Mouse (Mus musculus) brain, adult 2 months (tissue): ENCODE measurements at regions not wholly inside any gene's neighbourhood (a gene's known extent, or its start where the extent isn't known, plus 50 kb on each side); places are given as distances from the start of the nearest gene placed in this dataset.

Experiments
- DNase-seq: peaks from one replicate; pipeline ENCODE4 v3.0.0; 2011; ENCODE audit warnings: low read depth, low spot score

- peak; percentile 6 for DNase-seq
Observed at GRCm38 (mm10) chr1:57174289-57174890, 195.9 kb upstream of the Satb2 start.

- no peak for DNase-seq
Observed at GRCm38 (mm10) chr1:57188796-57189319, 188.6 kb upstream of the 1700066M21Rik start.

- DNase-seq, result no peak
Observed at GRCm38 (mm10) chr1:57201274-57201673, 176.1 kb upstream of the 1700066M21Rik start.

- no peak for DNase-seq
Observed at GRCm38 (mm10) chr1:57204331-57204730, 173.1 kb upstream of the 1700066M21Rik start.

GRCm38 (mm10) chr1:57205198-57205987, 172.0 kb upstream of the 1700066M21Rik start:
- peak; percentile 83 for DNase-seq

- DNase-seq, result no peak
Observed at GRCm38 (mm10) chr1:57206496-57206895, 170.9 kb upstream of the 1700066M21Rik start.

- no peak for DNase-seq
Observed at GRCm38 (mm10) chr1:57206944-57207343, 170.5 kb upstream of the 1700066M21Rik start.

GRCm38 (mm10) chr1:57208415-57208814, 169.0 kb upstream of the 1700066M21Rik start:
- no peak for DNase-seq

- no peak for DNase-seq
Observed at GRCm38 (mm10) chr1:57209281-57209680, 168.1 kb upstream of the 1700066M21Rik start.

- DNase-seq, result no peak
Observed at GRCm38 (mm10) chr1:57211046-57211445, 166.4 kb upstream of the 1700066M21Rik start.

- no peak for DNase-seq
Observed at GRCm38 (mm10) chr1:57213428-57213874, 164.0 kb upstream of the 1700066M21Rik start.

- DNase-seq, result peak; percentile 68
Observed at GRCm38 (mm10) chr1:57214266-57214665, 163.2 kb upstream of the 1700066M21Rik start.

GRCm38 (mm10) chr1:57217656-57218055, 159.8 kb upstream of the 1700066M21Rik start:
- DNase-seq, result no peak

- no peak for DNase-seq
Observed at GRCm38 (mm10) chr1:57218127-57218526, 159.3 kb upstream of the 1700066M21Rik start.

- DNase-seq, result no peak
Observed at GRCm38 (mm10) chr1:57218616-57219015, 158.8 kb upstream of the 1700066M21Rik start.

GRCm38 (mm10) chr1:57224425-57225104, 152.9 kb upstream of the 1700066M21Rik start:
- DNase-seq, result peak; percentile 88

GRCm38 (mm10) chr1:57243607-57244408, 133.6 kb upstream of the 1700066M21Rik start:
- DNase-seq, result peak; percentile 73

GRCm38 (mm10) chr1:57259626-57260025, 117.8 kb upstream of the 1700066M21Rik start:
- DNase-seq, result no peak

GRCm38 (mm10) chr1:57265012-57265760, 112.2 kb upstream of the 1700066M21Rik start:
- peak; percentile 54 for DNase-seq

GRCm38 (mm10) chr1:57266695-57267094, 110.7 kb upstream of the 1700066M21Rik start:
- peak; percentile 69 for DNase-seq

GRCm38 (mm10) chr1:57267851-57268250, 109.6 kb upstream of the 1700066M21Rik start:
- DNase-seq, result no peak
